Mouse (Mus musculus) myocyte (in vitro differentiated cells): ENCODE data around the gene Lins1. TPM values are rescaled to one million over a fixed set of nuclear protein-coding genes. Genes with fewer than 3 reads are reported as not detected.
A peak's percentile ranks its signal among the peaks of the same experiment; 100 is the strongest.

ENCODE experiments used
- H3K27me3 ChIP-seq: one replicate; pipeline ENCODE4 v1.6.1; 2011; ENCODE audit not compliant: control insufficient read depth, insufficient read depth, insufficient read length
- H3K36me3 ChIP-seq: one replicate; pipeline ENCODE4 v1.6.1; 2011; ENCODE audit not compliant: control insufficient read depth, insufficient read depth
- H3K4me2 ChIP-seq: one replicate; pipeline ENCODE4 v1.6.1; 2011; ENCODE audit warnings: low read depth, control low read depth
- H3K4me3 ChIP-seq: one replicate; pipeline ENCODE4 v1.5.1; 2011; ENCODE audit warnings: mild to moderate bottlenecking, control low read depth, moderate library complexity
- H3K79me2 ChIP-seq: one replicate; pipeline ENCODE4 v1.6.1; 2011; ENCODE audit not compliant: control insufficient read depth, insufficient read depth
- H3ac ChIP-seq: one replicate; pipeline ENCODE4 v1.6.1; 2011; ENCODE audit not compliant: control insufficient read depth, insufficient read length
- CEBPB ChIP-seq: IDR thresholded peaks from 2 replicates; pipeline ENCODE4 v1.6.1; 2011; ENCODE audit warnings: mild to moderate bottlenecking, moderate library complexity; ENCODE audit not compliant: poor library complexity, insufficient read depth, severe bottlenecking
- E2F4 ChIP-seq: IDR thresholded peaks from one replicate; pipeline ENCODE4 v1.6.1; 2011; ENCODE audit warnings: mild to moderate bottlenecking, control low read depth, moderate library complexity; ENCODE audit not compliant: insufficient read depth
- MAX ChIP-seq: IDR thresholded peaks from one replicate; pipeline ENCODE4 v1.6.1; 2011; ENCODE audit warnings: low read depth, mild to moderate bottlenecking, control low read depth
- MYOD1 ChIP-seq, 3 experiments: IDR thresholded peaks; one replicate each; pipeline ENCODE4 v1.6.1; 2011; ENCODE audit warnings: control low read depth in 2 of 3, low read depth in 2 of 3, mild to moderate bottlenecking in 2 of 3, moderate library complexity in 1 of 3; ENCODE audit not compliant: insufficient read length in 2 of 3, control insufficient read depth in 1 of 3
- MYOG ChIP-seq, 3 experiments: IDR thresholded peaks; one replicate each; pipeline ENCODE4 v1.6.1; 2011; ENCODE audit warnings: control low read depth in 2 of 3, low read depth in 2 of 3, mild to moderate bottlenecking in 2 of 3; ENCODE audit not compliant: insufficient read length in 2 of 3, control insufficient read depth in 1 of 3, insufficient read depth in 1 of 3
- POLR2A ChIP-seq: IDR thresholded peaks from one replicate; pipeline ENCODE4 v1.6.1; 2011; ENCODE audit warnings: low read depth, mild to moderate bottlenecking, control low read depth, moderate library complexity; ENCODE audit not compliant: insufficient read length
- POLR2AphosphoS2 ChIP-seq: IDR thresholded peaks from one replicate; pipeline ENCODE4 v1.6.1; 2011; ENCODE audit warnings: low read depth, control low read depth; ENCODE audit not compliant: insufficient read length
- REST ChIP-seq: IDR thresholded peaks from one replicate; pipeline ENCODE4 v1.6.1; 2011; ENCODE audit warnings: mild to moderate bottlenecking, control low read depth, moderate library complexity; ENCODE audit not compliant: insufficient read depth, insufficient read length
- SRF ChIP-seq: IDR thresholded peaks from one replicate; pipeline ENCODE4 v1.6.1; 2011; ENCODE audit warnings: low read depth; ENCODE audit not compliant: control insufficient read depth, insufficient read length
- TCF12 ChIP-seq: IDR thresholded peaks from one replicate; pipeline ENCODE4 v1.6.1; 2011; ENCODE audit warnings: mild to moderate bottlenecking, control low read depth; ENCODE audit not compliant: poor library complexity, insufficient read depth, severe bottlenecking
- TCF3 ChIP-seq: IDR thresholded peaks from one replicate; pipeline ENCODE4 v1.6.1; 2011; ENCODE audit warnings: low read depth, control low read depth; ENCODE audit not compliant: insufficient read length
- USF1 ChIP-seq: IDR thresholded peaks from one replicate; pipeline ENCODE4 v1.6.1; 2011; ENCODE audit warnings: low read depth, mild to moderate bottlenecking, control low read depth, moderate library complexity
- polyA plus RNA-seq: library from polyadenylated mRNA; unstranded; fragments of >200 nt; fragmentation: generic; extraction: Trizol; gene quantifications from one replicate; pipeline ENCODE4 v1.2.1, GENCODE M21; 2012; ENCODE audit warnings: missing spikeins

The Lins1 gene
- 6.7 TPM for polyA plus RNA-seq

GRCm38 (mm10) chr7:66689620-66690360 is at the start of gene Lins1:
TSS of gene Lins1 (plus strand) at chr7:66689889.
- Histone ChIP-seq H3K4me2 (peak within 1 kb of the TSS; percentile 99), H3K27me3 (no peaks in the 10 kb centered on the region), H3ac (peak within 1 kb of the TSS; percentile 96), H3K79me2 (peaks cover 32% of the 10 kb centered on the region), H3K36me3 (peaks cover 7% of the 10 kb centered on the region), H3K4me3 (peak within 1 kb of the TSS; percentile 62)
- TF ChIP-seq MYOG (IDR thresholded peaks at IDR 0.05; ENCODE audit: control insufficient read depth in 1 of 3, insufficient read depth in 1 of 3, insufficient read length in 2 of 3, low read depth in 2 of 3) = peak in 2 of 3 experiments; percentile 73 to 78
- no peak for TF ChIP-seq TCF12
- TF ChIP-seq SRF = peak; percentile 33
- TF ChIP-seq POLR2A = peak; percentile 98
- no peak for TF ChIP-seq CEBPB
- peak in 2 of 3 experiments; percentile 76 for TF ChIP-seq MYOD1 (IDR thresholded peaks at IDR 0.05; ENCODE audit: control insufficient read depth in 1 of 3, insufficient read length in 2 of 3, low read depth in 2 of 3)
- TF ChIP-seq POLR2AphosphoS2 = peak; percentile 94

DNA sequence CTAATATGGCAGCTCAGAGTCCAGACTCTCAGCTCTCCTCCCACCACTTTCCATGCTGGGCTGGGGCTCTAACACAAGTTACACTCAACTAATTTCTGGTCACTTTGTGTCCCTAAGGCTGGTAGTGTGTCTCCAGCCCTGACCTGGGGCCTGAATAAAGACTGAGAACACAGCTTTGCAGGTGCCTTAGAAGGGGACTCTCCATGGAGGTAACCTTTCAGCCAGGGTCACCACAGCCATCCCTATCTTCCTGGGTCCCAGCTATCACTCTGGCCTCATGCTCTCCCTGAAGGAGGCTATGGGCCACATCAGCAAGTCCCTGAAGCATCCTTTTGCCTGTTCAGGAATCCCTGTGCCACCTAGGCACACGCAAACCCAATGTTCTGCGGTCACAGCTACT is 44.0 kb upstream of the Lins1 start:
- TF ChIP-seq MYOG (IDR thresholded peaks at IDR 0.05; ENCODE audit: control insufficient read depth in 1 of 3, insufficient read depth in 1 of 3, insufficient read length in 2 of 3, low read depth in 2 of 3) (no peak), POLR2AphosphoS2 (no peak), E2F4 (no peak), TCF3 (no peak), SRF (no peak), MAX (no peak), CEBPB (no peak), REST (no peak)
- Histone ChIP-seq H3K4me3 (no peak overlapping the region), H3K27me3 (no peaks in the 10 kb centered on the region), H3ac (no peak overlapping the region), H3K36me3 (no peaks in the 10 kb centered on the region), H3K79me2 (no peaks in the 10 kb centered on the region), H3K4me2 (no peak overlapping the region)

DNA sequence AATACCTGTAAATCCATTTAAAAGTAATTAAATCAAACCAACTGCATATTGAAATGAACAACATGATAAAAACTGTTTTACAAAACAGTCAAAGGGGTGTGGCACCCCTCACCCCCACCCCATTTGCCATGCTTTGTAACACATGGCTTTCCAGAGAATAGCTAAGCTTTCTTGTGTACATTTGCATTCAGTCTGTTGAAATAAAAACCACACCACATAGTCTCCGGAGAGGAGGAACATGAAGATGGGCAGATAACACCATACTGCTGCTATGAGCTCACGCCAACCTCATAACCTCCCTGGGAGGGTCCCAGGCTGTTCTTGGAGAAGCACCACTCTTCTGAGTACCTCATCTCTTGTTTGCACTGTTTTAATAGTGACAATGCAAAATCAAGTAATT is 40.5 kb upstream of the Lins1 start:
- H3K79me2 ChIP-seq = no peaks in the 10 kb centered on the region
- H3ac ChIP-seq = no peak overlapping the region
- H3K4me2 ChIP-seq = no peak overlapping the region
- no peaks in the 10 kb centered on the region for H3K36me3 ChIP-seq
- no peaks in the 10 kb centered on the region for H3K27me3 ChIP-seq
- no peak for TF ChIP-seq MYOD1 (IDR thresholded peaks at IDR 0.05; ENCODE audit: control insufficient read depth in 1 of 3, insufficient read length in 2 of 3, low read depth in 2 of 3)
- no peak overlapping the region for H3K4me3 ChIP-seq

- TF ChIP-seq TCF12 = no peak
- TF ChIP-seq MAX = no peak
Observed at GRCm38 (mm10) chr7:66650883-66651282, 38.8 kb upstream of the Lins1 start.

DNA sequence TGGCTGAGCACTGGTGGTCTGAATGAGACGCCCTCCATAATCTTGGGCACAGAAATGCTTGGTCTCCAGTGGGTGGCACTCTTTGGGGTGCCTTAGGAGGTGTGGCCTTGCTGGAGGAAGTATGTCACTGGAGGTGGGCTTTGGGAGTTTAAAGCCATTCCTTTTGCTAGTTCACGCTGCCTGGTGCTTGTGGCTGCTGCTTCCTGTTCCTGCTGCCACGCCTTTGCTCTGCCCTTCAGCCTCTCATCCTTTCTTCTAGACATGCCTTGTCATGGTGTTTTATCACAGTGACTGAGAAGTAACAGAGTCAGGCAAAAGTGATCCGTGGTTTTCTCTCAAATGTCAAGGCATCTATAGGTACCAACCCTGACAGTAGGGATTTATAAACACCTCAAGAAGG is 37.5 kb upstream of the Lins1 start:
- no peak overlapping the region for H3K4me3 ChIP-seq
- no peak overlapping the region for H3K4me2 ChIP-seq
- H3K36me3 ChIP-seq = peaks cover 4% of the 10 kb centered on the region
- H3K27me3 ChIP-seq = no peaks in the 10 kb centered on the region
- no peaks in the 10 kb centered on the region for H3K79me2 ChIP-seq
- H3ac ChIP-seq = no peak overlapping the region
- TF ChIP-seq TCF3 (no peak), E2F4 (no peak), MAX (no peak), CEBPB (no peak)

More at GRCm38 (mm10) chr7:66650883-66651282, 38.8 kb upstream of the Lins1 start:
- H3K36me3 ChIP-seq = peaks cover 4% of the 10 kb centered on the region
- no peaks in the 10 kb centered on the region for H3K27me3 ChIP-seq
- no peak overlapping the region for H3K4me3 ChIP-seq
- H3K79me2 ChIP-seq = no peaks in the 10 kb centered on the region
- H3ac ChIP-seq = no peak overlapping the region
- H3K4me2 ChIP-seq = no peak overlapping the region

GRCm38 (mm10) chr7:66653596-66653995 is 36.1 kb upstream of the Lins1 start:
- no peak overlapping the region for H3K4me3 ChIP-seq
- H3ac ChIP-seq = no peak overlapping the region
- no peak for TF ChIP-seq MYOG (IDR thresholded peaks at IDR 0.05; ENCODE audit: control insufficient read depth in 1 of 3, insufficient read depth in 1 of 3, insufficient read length in 2 of 3, low read depth in 2 of 3)
- TF ChIP-seq MAX = no peak
- no peak for TF ChIP-seq POLR2A
- no peak for TF ChIP-seq USF1
- H3K4me2 ChIP-seq = no peak overlapping the region
- peaks cover 4% of the 10 kb centered on the region for H3K36me3 ChIP-seq
- no peaks in the 10 kb centered on the region for H3K79me2 ChIP-seq
- no peaks in the 10 kb centered on the region for H3K27me3 ChIP-seq
